Mouse (Mus musculus) liver (tissue): ENCODE data around the gene Olfr1388.
"Not testable (repeated sequence)": the region's sequence is repeated elsewhere in the genome, so short reads cannot be mapped to it uniquely, and the experiment has no call there.

Source experiments
- DNase-seq: peaks from one replicate; pipeline ENCODE4 v3.0.0-alpha.2; 2020; ENCODE audit warnings: mixed read lengths

Olfr1388 gene

DNA sequence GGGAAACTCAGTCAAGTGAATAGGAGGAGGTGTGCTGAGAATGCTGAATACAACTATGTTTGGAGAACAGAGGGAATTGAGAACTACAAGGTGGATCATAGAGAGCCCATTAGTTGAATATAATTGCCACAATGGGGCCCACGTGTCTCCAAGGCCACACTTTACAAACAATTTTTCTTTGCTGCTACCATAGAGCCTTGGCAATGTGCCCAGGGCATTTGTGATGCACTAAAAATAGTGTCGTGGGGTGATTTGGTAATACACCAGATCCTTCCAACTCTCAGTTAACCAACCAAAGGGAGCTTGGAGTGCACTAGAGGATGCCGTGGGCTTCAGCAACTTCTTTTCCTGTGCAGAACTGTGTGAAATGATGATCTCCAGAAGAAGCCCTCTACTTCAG is at the start of gene Olfr1388:
Gene Olfr1388 (plus strand): TSS at position 214 of the 400 bp plus-strand sequence.
- no peak for DNase-seq

DNA sequence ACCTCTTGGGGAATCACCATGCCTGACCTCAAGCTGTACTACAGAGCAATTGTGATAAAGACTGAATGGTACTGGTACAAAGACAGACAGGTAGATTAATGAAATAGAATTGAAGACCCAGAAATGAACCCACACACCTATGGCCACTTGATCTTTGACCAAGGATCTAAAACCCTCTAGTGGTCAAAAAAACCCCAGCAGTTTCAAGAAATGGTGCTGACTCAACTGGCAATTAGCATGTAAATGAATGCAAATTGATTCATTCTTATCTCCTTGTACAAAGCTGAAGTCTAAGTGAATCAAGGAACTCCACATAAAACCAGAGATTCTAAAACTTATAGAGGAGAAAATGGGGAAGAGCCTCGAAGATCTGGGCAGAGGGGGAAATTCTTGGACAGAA is 43.7 kb upstream of the Olfr1388 start:
- DNase-seq: not testable (repeated sequence)

DNA sequence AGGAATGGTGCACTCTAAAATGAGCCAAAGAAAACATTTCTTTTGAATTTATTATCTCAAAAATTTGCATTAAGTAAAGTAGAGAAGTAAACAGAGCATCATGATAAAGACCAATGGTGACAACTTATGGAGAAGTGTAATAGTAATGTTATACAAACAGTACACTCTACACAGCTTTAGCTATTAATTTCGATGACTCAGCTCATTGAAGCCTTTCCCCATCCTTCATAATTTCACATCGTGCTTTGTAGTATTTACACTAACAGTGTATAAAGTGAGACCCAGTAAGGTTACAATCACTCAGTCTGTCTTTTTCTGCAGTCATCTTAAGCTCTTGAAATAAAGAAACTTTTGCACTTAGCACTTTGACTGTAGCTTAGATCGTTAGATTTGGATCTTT is 29.6 kb upstream of the Olfr1388 start:
- no peak for DNase-seq

DNA sequence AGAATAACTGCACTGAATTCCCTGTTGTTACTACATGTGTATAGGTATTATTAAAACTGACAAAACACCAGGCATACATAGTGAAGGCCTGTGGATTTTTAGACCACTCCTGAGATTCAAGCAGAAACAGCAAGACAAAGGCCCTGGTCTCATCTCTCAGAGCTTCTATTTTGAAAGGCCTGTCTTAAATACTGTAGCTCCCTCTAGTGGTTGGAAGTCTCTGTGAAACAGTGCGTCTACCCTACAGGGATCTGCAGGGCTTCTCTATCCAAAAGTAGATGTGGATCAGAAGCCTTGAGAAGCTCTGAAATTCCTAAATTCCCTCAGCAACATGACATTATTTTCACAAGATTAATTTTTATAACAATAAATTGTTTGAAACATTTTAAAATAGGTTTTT is 25.9 kb upstream of the Olfr1388 start:
- no peak for DNase-seq

DNA sequence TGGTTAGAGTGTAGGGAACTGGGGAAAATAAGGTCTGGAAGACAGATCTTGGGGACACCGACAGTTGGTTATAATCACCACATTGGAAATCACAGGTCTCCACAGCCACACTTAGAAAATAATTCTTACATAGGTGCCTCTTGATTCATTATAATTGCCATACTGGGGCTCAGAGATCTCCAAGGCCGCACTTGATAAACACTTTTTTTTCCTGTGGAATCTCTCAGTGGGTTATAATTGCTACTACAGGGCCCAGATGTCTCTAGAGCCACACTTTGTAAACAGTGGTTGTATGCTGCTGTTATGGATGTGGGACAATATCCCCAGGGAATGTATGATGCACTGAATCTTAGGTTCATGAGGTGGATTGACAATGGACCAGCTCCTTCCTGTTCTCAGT is 13.7 kb upstream of the Olfr1388 start, which contains the start of gene Olfr1389:
Gene Olfr1389 (plus strand): TSS at position 301 of the 400 bp plus-strand sequence.
- no peak for DNase-seq

DNA sequence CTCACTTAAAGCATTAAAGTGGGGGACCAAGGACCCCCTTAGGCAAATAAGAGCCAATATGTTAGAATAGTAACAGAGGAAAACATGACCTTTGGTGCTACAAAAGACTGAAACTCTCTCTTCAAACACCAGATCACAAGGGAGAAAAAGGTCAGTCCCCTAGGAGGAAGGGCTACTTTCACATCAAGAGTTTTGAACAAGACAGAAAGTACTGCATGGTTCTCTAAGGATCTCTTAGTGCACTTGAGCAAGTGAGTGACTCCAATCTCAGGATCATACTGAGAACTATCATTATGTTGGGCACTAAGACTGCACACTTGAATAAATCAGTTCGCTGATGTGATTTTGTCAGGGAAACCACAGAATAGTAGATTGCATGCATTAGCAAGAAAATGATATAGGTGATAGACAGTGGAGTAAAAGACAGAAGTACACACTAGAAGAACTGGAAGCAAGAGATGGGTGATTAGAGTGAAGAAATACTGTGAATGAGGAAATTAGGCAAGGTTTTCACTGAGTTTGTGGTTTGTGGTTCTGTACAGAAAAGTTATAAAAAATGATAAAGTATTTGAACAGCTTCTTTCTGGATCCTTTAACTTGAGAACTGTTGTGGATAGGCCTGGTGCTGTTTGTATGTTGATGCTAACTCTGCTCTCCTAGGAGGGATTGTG is 11.0 kb upstream of the Olfr1388 start:
- DNase-seq: no peak

DNA sequence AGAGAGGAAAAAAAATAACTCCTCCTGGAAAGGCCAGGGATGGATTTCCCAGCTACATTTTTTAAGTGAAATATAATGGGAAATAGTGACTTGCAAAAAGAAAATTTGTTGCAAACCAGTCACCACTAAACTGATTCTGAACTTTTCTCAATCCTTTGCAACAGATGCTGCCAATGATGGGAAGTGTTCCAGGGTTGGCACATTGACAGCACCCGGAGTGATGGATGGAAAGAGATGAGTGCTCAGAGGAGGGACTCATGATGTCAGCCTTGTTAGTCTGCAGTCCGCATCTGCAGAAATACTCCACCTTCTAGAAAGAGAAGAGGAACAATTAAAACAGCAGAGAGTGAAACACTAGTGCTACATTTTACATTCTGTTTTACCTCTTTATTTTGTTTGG is 6.8 kb upstream of the Olfr1388 start:
- DNase-seq: no peak

DNA sequence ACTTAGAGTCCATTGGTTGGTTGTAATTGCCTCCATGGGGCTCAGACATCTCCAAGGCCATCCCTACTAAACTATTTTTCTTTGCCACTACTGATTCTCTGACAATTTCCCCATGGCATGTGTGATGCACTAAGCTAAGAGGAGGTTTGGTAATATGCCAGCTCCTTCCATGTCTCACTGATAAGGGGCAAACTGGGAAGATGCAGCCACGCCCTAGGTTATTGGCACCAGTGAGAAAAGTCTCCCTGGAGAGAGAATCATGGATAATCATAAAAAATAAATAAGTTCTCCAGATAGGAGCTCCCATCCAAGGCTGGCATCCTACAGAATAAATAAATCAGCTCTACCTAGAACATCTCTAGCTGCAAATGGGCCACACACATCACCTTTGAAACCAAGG is 18.6 kb downstream of the Olfr1388 start, which contains the start of gene Olfr1387:
Gene Olfr1387 (plus strand): TSS at position 301 of the 400 bp plus-strand sequence.
- DNase-seq: no peak

DNA sequence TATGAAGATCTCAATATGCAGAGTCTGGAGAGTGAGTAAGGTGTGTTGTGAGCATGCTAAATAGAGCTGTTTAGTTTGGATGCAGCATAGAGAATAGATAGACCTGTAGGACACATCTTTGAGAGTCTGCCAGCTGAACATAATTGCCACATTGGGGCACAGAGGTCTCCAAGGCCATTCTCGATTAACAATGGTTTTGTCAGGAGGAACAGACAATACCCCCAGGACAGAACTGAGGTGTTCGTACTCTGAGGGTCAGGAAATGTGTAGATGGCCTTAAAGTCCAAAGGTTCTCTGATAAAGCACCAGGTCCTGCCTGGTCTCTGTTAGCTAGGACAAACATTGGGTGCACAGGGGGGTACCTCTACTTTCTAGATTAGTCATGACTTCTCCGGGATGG is 28.3 kb downstream of the Olfr1388 start, which contains the start of gene Olfr1386:
Gene Olfr1386 (plus strand): TSS at position 301 of the 400 bp plus-strand sequence.
- not testable (repeated sequence) for DNase-seq

DNA sequence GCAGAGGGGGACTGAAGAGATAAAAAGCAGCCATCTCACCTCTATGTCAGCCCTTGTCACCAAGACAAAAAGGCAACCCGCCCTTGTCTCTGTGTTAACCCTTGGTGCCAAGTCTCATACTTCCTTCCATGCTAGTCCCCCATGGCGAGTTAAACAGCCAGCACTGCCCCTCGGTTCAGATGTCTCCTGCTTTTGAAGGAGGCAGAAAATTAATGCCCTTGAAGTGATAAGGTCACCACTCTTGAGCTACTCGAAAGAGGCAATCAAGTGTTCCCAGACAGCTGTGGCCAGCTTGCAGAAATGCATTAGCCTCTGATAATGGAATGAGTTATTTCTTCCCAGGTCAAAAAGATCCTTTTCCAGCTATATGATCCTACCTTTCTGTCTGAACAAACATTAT is 49.5 kb downstream of the Olfr1388 start:
- no peak for DNase-seq

DNA sequence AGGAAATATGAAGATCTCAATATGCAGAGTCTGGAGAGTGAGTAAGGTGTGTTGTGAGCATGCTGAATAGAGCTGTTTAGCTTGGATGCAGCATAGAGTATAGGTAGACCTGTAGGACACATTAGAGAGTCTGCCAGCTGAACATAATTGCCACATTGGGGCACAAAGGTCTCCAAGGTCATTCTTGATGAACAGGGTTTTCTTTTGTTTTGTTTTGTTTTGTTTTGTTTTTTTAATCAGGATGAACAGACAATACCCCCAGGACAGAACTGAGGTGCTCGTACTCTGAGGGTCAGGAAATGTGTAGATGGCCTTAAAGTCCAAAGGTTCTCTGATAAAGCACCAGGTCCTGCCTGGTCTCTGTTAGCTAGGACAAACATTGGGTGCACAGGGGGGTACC is 52.3 kb downstream of the Olfr1388 start, which contains the start of gene Olfr1385:
Gene Olfr1385 (plus strand): TSS at position 301 of the 400 bp plus-strand sequence.
- DNase-seq: not testable (repeated sequence)
